Mouse (Mus musculus) right cerebral cortex, adult 18-20 months (tissue): ENCODE measurements around the gene Pcx.

Source experiments
- DNase-seq: peaks from one replicate; pipeline ENCODE4 v3.0.0; 2022; ENCODE audit warnings: mixed read lengths

Gene Pcx

GRCm38 (mm10) chr19:4624406-4625178 lies 114.3 kb downstream of the Pcx start:
- no peak for DNase-seq

GRCm38 (mm10) chr19:4625179-4625828 lies 115.0 kb downstream of the Pcx start, which contains the start of gene Rce1:
TSS of gene Rce1 (minus strand) at chr19:4625641.
- DNase-seq, result peak; percentile 91

- DNase-seq, result no peak
Observed at GRCm38 (mm10) chr19:4625829-4626535, 115.7 kb downstream of the Pcx start.

GRCm38 (mm10) chr19:4628819-4629218 lies 118.5 kb downstream of the Pcx start:
- DNase-seq, result no peak

GRCm38 (mm10) chr19:4635986-4636385 lies 125.7 kb downstream of the Pcx start:
- DNase-seq, result no peak

- DNase-seq, result peak; percentile 81
Observed at GRCm38 (mm10) chr19:4644271-4644670, 134.0 kb downstream of the Pcx start.

- DNase-seq, result peak; percentile 80
Observed at GRCm38 (mm10) chr19:4646917-4647492, 136.7 kb downstream of the Pcx start.

GRCm38 (mm10) chr19:4658156-4658555 lies 147.9 kb downstream of the Pcx start:
- no peak for DNase-seq

- DNase-seq, result no peak
Observed at GRCm38 (mm10) chr19:4666815-4667214, 156.5 kb downstream of the Pcx start.

- DNase-seq, result no peak
Observed at GRCm38 (mm10) chr19:4670776-4671175, 160.5 kb downstream of the Pcx start.
